Mouse (Mus musculus) layer of hippocampus, adult 18-20 months (tissue): ENCODE measurements around the gene Glce. TPM values are rescaled to one million over a fixed set of nuclear protein-coding genes. Genes with fewer than 3 reads are reported as not detected.
A peak's percentile ranks its signal among the peaks of the same experiment; 100 is the strongest.

ENCODE experiments used
- DNase-seq, 2 experiments: peaks; one replicate each; pipeline ENCODE4 v3.0.0; 2022; ENCODE audit warnings: low spot score in 2 of 2
- total RNA-seq, 2 experiments: library from RNA; stranded (reverse); gene quantifications; 2 replicates each; pipeline ENCODE4 v1.2.3; 2021

The Glce gene
- total RNA-seq, 2 experiments from 2014 or later: 20.8 to 31.0 TPM

DNA sequence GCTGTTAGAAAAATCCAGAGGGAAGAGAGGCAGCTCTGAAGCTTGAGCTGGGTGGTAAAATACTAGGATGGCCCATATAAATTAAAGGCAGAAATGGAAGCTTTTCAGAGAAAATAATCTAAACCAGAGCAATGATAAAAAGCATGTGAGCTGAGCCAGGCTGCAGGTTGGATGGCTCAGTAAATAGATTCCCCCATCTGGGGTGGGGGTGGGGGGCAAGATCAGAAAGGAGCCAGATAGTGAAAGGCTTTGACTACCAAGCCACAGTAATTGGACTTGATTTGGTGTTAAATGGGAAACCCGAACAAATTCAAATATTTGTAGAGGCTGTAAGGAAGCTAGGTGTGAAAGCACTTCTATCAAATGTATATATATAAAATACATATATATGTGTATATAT lies 1.8 kb upstream of the Glce start:
- DNase-seq: no peak

DNA sequence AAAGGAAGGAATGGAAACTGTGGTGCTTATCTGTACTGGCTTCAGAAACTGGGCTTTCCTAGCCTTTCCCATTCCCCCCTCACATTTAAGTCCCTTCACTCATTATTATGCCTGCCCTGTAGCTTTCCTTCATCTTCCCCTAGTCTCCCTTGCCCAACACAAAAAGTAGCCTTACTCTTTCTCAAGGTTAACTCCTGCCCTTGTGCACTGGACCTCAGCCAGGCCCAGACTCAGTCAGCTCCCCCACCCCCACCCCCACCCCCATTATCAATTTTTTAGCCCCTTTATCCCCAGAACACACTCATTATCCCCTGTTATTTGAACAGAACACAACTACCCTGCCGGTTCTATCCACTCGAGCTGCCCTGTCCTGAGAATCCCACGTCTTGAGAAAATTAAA lies 1.0 kb upstream of the Glce start:
- DNase-seq: no peak

DNA sequence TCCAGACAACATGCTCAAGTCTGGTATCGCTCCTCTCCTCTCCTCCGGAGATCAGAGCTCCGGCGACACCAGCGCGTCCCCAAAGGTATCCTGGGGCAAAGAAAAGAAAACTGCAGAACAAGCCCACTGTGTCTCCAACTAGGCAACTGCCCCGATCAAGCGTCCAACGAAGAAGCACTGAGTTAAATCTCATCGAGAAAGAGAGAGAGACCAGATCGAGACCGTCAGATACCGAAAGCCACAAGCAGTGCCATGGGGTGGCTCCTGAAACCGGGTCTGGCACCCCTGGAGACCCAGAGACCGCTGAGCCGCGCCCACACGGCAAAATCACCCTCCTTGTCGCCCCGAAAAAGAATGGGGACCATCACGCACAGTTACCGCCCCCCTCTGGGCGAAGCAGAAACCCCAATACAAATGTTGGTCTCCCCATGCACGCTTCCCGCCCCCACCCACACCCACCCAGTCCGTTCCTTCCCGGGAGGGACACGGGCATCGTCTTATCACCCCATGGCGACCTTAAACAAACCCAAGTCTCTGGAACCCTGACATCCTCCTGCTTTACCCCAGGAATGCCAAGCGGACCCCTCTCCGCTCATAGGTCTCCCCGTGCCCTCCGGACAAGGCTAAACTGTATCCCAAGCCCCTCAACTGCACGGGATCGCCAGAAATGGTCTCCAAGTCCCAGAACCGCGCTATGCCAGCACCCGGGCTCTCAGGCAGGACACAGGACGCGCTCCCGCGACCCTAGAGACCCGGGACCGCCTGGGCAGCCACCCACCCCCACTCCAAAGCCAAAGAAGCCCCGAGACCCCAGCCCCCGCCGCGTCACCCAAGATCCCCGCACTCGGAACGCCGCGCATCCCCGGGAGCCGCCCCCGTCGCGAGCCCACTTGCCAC lies 656 bp downstream of the Glce start:
- peak in 1 of 2 experiments; percentile 67 for DNase-seq

DNA sequence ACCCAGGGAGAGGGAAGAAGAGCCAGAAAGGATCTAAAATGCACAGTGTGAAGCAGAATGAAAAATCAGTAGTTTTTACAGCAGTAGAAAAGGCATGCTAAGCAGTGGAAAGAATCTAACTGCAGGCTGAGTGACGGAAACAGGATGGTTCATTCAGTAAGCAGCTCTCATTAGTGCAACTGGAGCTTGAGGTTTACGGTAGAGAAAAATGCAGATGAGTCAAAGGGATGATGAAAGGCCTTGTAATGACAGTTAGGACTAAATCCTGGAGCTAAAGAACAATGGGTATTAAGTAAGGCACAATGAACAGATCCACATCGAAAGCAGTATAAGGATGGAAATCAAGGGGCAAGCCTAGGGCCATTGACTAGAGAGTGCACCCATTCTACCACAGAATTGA lies 3.7 kb downstream of the Glce start:
- DNase-seq: no peak

DNA sequence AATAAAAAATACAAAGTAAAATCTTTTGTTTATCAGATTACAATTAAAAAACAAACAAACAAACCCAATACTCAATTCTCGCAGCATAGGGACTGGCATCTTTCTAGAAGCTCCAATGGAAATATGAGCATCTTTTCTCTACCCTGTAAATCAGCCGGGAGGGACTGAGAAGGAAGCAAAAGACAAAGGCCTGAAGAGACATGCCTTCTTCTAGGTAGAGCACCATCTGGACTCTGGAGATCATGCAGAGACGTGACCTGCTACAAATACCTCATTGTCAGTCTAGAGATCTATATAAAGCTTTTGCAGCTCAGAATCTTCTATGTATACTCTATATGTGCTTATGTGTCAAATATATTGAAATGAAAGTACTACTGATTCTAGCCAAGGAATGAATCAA lies 6.6 kb downstream of the Glce start:
- DNase-seq: no peak

DNA sequence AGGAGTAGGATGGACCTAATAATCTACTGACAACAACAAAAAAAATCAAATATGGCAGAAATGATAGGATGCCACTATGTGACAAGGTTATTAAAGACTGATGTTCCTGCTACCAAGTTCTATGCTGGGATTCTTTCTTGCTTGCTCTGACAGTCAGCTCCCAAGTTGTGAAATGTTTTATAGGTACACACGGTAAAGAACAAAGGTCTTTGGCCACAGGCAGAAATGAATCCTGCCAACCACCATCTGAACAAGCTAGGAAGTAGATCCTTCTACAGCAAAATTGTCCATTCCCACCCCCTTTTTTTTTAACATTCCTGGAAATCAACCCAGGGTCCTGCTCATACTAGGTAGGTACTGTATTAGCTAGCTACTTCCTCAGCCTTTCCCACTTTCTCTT lies 25.9 kb downstream of the Glce start:
- DNase-seq: no peak

DNA sequence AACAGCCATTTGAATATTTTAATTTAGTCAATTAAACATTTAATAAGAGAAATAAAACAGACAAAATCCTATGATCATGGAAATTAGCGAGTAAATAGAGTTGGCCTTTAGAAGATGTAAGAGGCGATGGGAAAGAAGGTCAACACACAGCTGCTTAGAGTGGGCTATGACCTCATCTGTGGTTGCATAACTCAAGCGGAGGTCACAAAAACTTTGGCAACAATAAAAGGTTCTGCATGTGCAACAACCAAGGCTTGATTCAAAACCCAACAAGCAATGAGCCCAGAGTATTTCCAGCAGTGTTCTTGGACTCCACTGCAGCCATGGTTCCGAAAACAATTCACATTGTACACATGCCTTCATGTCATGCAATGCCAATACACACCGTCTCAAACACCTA lies 30.9 kb downstream of the Glce start:
- no peak for DNase-seq

DNA sequence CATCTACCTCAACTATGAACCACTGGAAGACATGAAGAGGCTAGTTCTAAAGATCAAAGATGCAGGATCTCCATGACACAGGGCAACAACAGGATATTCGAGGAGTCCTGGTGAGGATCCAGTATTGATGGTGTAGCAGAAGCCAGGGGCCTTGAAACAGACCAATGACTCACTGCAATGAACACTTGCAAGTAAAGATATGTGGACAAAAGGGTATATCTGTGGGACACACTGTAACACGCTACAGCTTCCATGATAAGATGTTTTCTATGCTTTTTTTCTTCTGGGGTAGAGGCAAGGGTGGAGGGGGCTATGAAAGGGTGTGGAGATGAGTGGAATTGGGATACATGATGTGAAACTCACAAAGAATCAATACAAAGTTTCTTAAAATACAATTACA lies 36.9 kb downstream of the Glce start:
- DNase-seq: no peak

DNA sequence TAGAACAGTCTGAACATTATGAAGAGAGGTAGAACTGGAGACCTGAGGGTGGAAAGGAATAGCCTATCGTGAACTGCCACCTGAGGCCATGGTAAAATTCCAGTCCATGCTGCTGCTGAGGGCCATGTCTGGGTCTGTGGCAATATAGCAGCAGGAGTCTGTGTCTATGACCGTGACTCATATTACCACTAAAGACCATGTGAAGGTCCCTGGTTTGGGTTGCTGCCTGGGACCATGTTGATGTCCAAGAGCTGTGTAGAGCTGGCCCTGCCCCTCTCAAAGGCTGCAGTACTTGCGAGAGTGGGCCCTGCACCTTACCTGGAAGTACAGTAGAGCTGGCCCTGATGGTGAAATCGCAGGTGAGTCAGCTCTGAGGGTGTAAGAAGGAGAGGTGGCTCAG lies 37.6 kb downstream of the Glce start:
- DNase-seq: no peak

DNA sequence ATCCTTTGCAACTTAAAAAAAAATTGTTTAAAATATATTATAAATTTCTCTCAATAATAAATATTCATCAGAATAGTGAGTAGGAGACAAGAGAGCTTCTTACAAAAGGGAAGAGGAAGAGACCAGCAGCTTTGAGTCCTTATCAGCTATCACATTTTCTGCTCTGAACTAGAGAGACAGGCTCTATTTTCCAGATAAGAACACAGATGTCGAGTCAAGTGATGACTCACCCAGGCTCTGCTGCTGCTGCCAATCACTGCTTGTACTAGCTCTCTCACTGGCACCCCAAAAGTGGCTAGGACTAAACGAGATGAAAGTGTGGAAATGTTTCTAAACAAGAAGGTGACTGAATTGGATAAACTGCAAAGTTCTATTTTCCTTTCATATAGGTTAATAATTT lies 39.5 kb downstream of the Glce start:
- peak in 1 of 2 experiments; percentile 74 for DNase-seq

DNA sequence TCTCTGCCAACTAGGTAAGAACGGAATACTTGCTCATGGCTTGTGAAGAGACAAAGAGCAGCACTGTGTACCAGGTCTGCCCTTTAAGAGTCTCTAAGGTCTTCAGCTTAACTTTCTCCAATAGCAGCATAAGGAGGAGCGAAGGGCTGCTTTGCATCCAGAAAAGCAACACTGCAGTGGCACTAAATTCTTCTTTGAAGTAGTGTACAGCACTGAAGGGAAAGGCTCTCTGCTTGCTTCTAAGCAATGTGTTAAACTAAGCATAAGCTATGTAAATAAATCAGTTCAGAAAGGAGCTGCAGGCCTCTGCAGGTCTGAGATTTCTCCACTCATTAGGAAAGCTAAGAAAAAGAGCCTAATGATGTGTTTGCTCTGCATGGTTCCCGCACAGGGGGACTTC lies 40.9 kb downstream of the Glce start:
- no peak for DNase-seq

DNA sequence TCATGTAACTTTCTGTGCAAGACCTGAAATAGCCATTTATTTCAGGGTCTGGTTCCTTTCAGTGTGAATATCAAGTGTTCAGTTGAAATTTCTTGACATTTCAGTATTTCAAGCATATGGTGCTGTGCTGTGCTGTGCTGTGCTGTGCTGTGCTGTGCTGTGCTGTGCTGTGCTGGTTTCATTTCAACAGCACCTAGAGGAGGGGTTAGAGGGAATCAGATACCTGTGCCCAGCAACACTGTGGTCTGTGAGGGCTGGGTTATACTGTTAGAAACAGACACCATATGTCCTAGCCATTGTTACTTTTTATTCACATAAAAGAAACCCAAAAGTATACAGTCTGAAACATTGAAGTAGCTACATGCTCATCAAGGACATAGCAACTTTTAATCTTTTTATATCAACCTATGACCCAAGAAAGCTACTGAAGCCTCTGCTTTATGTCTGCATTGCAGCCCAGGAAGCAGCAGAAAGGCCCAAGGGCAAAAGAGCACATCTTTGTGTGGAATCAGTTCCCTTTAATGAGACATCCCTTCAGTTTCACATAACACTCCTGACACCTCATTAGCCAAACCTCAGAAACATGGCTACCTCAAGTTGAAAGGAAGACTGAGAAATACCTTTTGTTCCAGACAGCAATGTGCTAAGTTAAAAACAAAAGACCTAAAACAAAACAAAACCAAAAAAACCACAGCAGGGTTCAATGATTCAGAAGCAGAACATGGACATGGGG lies 42.3 kb downstream of the Glce start:
- DNase-seq: no peak

DNA sequence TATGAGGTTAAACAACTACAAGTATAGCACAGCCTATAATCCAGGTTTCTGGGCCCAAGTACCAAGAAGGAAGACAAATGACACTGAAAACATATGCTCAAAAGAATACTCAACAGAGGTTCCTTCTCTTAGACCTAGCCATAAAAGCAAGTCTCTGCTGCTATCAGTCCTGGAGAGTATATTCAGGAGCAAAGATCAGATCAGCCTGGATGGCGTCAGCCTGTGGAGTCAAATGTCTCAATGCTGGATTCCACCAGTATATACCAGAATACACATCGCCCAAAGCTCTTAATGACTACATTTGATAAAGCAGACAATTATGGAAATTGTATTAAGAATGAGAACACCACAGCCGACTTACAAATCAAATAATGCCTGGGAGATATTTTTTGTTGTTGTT lies 60.2 kb downstream of the Glce start:
- no peak for DNase-seq

DNA sequence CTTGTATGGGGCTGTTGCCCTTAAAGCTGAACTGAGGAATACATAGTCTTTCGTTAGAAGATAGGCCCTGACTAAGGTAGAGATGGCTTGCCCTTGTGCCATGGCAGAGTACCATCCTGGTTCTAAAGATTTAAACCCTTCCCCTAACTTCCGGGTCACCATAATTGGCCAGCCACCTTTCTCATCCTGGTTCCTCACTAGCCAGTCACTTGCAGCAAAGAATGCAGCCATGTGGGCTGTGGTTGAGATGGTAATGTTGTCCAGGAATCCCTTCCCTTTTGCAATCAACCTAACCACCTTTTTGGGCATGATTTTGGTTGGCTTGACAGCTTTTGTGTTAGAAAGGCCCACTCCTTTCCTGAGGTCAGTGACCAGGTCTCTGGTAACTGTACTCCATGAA lies 62.0 kb downstream of the Glce start:
- no peak for DNase-seq

DNA sequence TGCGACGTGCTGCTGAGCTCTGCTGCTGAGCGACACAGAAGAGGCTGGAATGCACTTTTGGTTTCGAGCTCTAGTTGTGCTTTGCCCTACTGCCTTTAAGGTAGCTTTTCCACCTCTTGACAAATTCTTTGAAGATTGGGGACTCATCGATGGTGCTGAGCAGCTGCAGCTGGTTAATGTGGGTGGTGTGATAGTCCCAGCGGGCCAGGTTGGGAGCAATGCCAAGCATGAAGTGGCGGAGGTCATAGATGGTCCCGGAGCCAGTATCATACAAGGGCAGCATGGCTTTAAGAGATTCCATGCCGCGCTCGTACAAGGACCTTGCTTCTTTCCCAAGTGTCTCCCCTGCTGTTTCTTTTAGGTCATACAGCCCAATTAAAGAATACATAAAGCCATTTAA lies 62.5 kb downstream of the Glce start:
- DNase-seq: no peak

DNA sequence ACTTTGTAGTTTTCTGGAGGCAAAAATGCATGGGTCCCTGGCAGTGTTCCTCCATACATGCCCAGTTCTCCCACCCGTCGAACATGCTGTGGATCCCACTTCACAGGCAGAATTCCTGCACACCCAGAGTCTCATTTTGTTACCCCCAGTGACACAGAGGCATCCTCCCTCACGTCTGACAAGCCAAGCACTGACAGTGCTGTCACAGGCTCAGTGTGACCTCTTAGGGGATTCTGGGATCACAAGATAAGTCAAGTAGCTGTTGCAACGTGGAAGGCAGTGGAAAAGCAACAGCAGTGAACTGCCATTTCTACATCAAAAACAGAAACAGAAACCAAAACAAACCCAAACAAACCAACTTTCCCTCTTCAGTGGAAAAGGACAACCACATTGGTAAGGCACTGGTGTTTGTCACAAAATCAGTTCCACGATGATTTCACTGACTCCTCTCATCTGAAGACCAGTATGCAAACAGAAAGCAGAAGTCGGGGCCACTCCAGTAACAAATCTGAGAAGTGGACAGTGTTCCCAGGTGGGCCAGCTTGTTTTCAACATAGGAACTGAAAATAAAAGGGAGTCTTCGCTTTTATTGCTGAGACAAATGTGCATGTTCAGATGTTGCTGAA lies 64.5 kb downstream of the Glce start:
- no peak for DNase-seq

DNA sequence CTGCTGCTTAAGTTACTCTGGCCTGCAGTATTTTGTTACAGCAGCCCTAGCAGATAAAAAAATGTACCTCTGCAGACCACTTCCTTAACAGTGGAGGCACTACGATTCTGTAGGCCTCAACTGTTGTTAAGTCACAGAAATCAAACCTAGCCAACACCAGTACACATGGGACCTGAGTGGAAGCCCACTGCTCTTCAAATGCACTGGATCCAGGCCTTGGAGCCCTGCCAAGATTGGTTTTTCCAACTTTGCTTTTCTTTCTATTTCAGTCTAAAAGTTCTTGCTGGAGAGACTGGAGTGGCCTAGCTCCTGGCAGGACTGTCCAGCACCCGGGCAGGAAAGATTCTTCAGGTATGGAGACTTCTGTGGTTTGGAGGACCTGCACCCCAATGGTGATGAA lies 66.2 kb downstream of the Glce start:
- DNase-seq: no peak

DNA sequence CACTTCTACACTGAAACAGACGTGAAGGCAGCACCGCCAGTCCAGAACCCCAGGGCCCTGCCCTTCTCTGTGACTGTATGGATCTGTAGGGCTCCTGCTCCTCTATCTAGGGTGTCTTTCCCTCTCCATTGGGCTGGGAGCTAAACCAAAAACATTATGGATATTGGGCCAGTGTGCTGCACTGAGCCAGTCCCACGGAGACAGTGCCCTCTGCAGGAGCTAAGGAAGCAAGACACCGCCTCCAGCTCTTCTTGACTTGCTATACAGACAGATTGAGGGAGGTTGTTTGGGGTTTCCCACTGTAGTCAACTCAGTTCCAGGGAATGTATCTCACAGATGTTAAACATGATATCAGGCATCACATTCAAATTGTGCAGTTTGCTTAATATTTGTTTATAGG lies 71.7 kb downstream of the Glce start:
- peak in 1 of 2 experiments; percentile 28 for DNase-seq

DNA sequence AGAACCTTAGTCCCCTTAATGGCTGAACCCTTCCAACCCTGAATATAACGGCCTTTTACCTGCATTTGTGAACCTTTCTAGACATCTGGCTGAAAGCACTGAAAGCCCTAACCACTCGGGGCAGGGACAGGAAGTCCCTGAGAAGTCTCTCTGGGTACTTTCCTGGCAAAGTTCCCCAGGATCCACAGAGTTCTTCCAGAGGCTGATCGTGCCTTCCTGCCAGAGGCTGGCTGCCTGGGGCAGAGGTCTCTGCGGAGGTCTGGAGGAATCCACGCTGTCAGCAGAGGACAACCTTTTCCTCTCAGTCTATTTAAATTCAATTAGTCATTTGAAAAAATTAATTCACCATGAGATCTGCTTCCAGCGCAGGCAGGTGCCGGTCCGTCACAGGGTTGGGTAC lies 73.3 kb downstream of the Glce start:
- DNase-seq: no peak

DNA sequence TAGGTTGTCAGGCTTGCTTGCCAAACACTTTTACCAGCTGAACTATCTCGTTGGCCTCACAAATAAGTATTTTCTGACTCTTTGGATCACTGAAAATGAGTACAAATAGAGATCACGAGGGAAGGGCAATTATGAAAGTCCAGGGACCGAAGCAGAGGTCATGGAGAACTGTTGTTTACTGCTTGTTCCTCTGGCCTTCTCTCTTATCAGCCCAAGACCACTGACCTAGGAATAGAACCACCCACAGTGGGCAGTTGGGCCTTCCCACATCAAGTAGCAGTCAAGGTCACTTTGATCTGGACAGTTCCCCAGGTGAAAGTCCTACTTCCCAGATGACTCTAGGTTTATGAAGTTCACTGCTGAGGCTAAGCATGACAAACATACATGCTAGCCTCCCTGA lies 80.3 kb downstream of the Glce start:
- no peak for DNase-seq

DNA sequence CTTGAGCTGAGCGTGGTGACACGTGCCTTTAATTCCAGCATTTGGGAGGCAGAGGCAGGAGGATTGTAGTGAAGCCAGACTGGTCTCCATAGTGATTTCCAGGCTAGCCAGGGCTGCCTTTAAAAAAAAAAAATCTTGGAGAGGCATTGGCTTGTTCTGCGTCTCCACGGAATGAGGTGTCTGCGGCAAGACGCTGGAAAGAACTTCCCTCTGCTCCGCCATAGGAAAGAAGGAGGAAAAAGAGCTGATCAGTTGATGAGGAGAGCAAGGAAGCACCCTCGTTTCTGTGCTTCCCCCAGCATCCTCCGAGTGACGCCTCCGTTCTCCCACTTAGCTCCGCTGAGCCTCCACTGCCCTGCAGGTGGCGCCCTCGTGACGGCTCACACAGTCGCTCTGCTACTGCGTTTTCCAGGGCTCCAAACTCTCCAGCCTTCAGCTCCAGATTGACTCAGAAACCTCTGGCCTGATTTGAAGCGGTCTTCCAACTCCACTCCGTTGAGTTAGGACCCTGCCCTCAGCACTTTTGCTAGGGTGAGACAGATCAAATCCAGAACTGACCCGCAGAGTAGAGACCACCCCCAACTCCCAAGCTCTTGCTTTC lies 82.3 kb downstream of the Glce start:
- DNase-seq: peak; percentile 80 to 90

DNA sequence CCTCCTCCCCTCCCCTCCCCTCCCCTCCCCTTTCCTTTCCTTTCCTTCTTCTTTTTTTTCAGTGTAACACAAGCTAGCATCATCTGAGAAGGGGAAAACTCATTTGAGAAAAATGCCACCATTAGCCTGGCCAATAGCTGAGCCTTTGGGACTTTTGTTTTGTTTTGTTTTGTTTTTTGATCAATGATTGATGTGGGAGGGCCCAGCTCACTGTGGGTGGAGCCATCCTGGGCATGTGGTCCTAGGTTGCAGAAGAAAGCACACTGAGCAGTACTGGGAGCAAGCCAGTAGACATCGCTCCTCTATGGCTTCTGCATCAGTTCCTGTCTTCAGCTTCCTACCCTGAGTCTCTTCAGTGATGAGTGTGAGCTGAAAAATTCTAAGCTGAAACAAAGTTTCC lies 86.6 kb downstream of the Glce start:
- DNase-seq: no peak
